Mouse (Mus musculus) heart, embryonic 13.5 days (tissue): ENCODE data around the gene Homer2. TPM values are rescaled to one million over a fixed set of nuclear protein-coding genes. Genes with fewer than 3 reads are reported as not detected.

Experiments used
- ATAC-seq: fragments of 200-750 bp; cut with Nextera tagmentation; 2 replicates; pipeline ENCODE4 v1.8.0; 2017; ENCODE audit warnings: moderate TSS enrichment; ENCODE audit not compliant: insufficient number of reproducible peaks, low FRiP score, low TSS enrichment; ENCODE audit errors: extremely low read depth
- H3K27ac ChIP-seq: fragments of 300-500 bp; sonication (generic); replicated peaks from 2 replicates; pipeline ENCODE4 v1.5.1; 2015; ENCODE audit warnings: moderate library complexity, mild to moderate bottlenecking, inconsistent platforms
- H3K27me3 ChIP-seq: fragments of 300-500 bp; sonication (generic); replicated peaks from 2 replicates; pipeline ENCODE4 v1.6.1; 2015; ENCODE audit warnings: mild to moderate bottlenecking, inconsistent platforms
- H3K36me3 ChIP-seq: fragments of 300-500 bp; sonication (generic); 2 replicates; pipeline ENCODE4 v1.6.1; 2015; ENCODE audit warnings: mild to moderate bottlenecking, inconsistent platforms
- H3K4me1 ChIP-seq: fragments of 300-500 bp; sonication (generic); 2 replicates; pipeline ENCODE4 v1.6.1; 2015; ENCODE audit warnings: inconsistent platforms
- H3K4me2 ChIP-seq: fragments of 300-500 bp; sonication (generic); 2 replicates; pipeline ENCODE4 v1.6.1; 2015; ENCODE audit warnings: inconsistent platforms, mild to moderate bottlenecking, moderate library complexity
- H3K4me3 ChIP-seq: fragments of 300-500 bp; sonication (generic); 2 replicates; pipeline ENCODE4 v1.5.1; 2015; ENCODE audit warnings: moderate library complexity, mild to moderate bottlenecking, inconsistent platforms
- H3K9ac ChIP-seq: fragments of 300-500 bp; sonication (generic); 2 replicates; pipeline ENCODE4 v1.6.1; 2015; ENCODE audit warnings: inconsistent platforms, mild to moderate bottlenecking, moderate library complexity
- H3K9me3 ChIP-seq: fragments of 300-500 bp; sonication (generic); 2 replicates; pipeline ENCODE4 v1.6.1; 2016; ENCODE audit warnings: inconsistent platforms
- WGBS: fragments of 180-500 bp; shearing (Covaris S2); methylation state at CpG from one replicate; pipeline ENCODE4 v1.1.7; 2015; ENCODE audit warnings: mixed read lengths; 5-methylcytosine and 5-hydroxymethylcytosine counted together
- polyA plus RNA-seq: library from polyadenylated mRNA; unstranded; fragments of >200 nt; fragmentation: Nextera tagmentation; extraction: Ambion mirVana; gene quantifications from 2 replicates; pipeline ENCODE4 v1.2.1, GENCODE M21; 2015

The Homer2 gene
- polyA plus RNA-seq, 1 experiment from 2014 or later, result 73.4 TPM

DNA sequence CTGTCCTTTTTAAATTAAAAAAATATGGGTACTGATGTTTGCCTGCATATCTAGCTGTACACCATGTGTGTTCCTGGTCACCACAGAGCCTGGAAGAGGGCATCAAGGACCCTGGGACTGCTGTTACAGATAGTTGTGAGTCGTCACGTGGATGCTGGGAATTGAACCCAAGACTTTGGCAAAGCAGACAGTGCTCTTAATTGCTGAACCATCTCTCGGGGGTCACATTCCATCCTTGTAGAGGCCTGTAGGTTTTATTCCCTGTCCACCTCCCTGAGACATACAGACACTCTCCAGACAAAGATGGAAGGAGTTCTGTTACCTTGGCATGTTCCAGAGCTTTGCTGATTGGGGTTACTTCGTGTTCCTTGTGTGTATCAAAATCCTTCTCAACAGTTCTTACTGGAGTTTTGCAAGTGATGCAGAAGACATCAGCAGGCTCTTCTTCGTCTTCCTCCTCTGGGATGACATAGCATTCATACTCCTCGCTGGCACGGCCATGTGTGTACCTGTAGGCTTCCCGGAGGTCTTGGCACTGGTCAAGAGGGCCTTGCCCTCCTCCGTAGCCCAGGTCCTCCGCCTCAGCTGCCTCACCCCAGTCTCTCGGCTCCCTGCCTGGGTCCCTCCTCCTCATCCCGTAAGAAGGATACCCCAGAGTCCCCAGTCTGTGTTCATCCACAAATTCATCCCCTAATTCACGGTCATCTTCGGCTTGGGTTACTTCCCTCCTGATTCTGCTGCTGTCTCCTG is 147.9 kb downstream of the Homer2 start:
- H3K9ac ChIP-seq, result no peak overlapping the region
- H3K4me2 ChIP-seq, result no peak overlapping the region
- H3K4me1 ChIP-seq, result peaks cover 48% of the 10 kb centered on the region
- no peak overlapping the region for H3K27ac ChIP-seq
- H3K9me3 ChIP-seq, result no peaks in the 10 kb centered on the region
- ATAC-seq, result no peak
- peaks cover 27% of the 10 kb centered on the region for H3K36me3 ChIP-seq
- H3K27me3 ChIP-seq, result no peaks in the 10 kb centered on the region
- no peak overlapping the region for H3K4me3 ChIP-seq
- 75% methylated on average over 14 of the region's 14 CpGs for WGBS

DNA sequence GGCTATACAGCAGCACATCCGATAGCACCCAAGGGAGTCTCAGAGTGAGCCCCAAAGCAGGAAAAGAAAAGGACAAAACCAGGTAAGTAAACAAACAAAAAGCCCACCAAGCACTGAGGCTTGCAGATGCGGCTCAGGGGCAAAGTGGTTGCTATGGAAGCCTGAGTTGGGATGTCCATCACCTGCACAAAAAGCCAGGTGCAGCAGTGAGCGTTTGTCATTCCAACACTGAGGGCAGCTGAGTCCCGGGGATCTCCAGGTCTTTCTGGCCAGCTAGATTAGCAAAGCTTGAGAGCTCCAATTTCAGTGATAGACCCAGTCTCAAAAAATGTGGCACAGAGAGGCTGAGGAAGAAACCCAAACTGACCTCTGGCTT is 149.4 kb downstream of the Homer2 start:
- ATAC-seq, result no peak
- Histone ChIP-seq H3K9me3 (no peaks in the 10 kb centered on the region), H3K27me3 (no peaks in the 10 kb centered on the region), H3K27ac (no peak overlapping the region), H3K4me3 (no peak overlapping the region), H3K9ac (no peak overlapping the region), H3K36me3 (peaks cover 38% of the 10 kb centered on the region), H3K4me2 (no peak overlapping the region), H3K4me1 (peaks cover 41% of the 10 kb centered on the region)
- WGBS, result 62% methylated on average over 4 of the region's 4 CpGs

DNA sequence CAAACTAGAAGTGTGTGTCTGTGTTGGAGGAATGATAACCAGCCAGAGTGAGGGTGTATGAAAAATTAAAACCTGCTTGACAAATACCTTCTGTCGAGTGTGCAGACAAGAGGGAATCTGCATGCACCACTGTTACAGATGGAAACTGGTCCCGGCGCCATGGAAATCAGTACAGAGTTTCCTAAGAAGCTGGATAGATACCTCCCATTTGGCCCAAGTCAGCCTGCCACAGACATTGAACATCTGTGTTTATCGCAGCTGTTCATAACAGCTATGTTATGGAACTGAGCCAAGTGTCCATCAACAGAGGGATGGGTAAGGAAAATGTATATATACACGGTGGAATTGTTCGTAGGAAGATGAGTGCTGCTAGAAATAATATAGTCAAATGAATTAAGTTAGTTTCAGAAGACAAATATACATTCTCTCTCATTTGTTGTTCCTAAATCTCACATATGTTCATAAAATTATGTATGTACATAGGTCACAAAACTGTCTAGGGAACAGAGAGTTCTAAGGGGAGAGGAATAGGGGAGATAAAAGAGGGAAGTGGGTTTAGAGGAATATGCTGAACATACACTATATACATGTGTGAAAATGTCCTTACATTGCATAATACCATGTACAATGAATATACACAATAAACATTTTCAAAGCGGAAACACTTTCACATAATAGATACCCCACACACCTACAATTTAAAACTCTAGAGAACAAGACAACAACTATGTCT is 149.9 kb downstream of the Homer2 start:
- no peak for ATAC-seq
- Histone ChIP-seq H3K9ac (no peak overlapping the region), H3K36me3 (peaks cover 44% of the 10 kb centered on the region), H3K4me2 (no peak overlapping the region), H3K4me1 (peaks cover 35% of the 10 kb centered on the region), H3K27me3 (no peaks in the 10 kb centered on the region), H3K27ac (peak overlapping the region; percentile 62; the same call in 1 of the 2 replicates), H3K4me3 (no peak overlapping the region), H3K9me3 (no peaks in the 10 kb centered on the region)
- WGBS, result 57% methylated on average over 7 of the region's 7 CpGs

DNA sequence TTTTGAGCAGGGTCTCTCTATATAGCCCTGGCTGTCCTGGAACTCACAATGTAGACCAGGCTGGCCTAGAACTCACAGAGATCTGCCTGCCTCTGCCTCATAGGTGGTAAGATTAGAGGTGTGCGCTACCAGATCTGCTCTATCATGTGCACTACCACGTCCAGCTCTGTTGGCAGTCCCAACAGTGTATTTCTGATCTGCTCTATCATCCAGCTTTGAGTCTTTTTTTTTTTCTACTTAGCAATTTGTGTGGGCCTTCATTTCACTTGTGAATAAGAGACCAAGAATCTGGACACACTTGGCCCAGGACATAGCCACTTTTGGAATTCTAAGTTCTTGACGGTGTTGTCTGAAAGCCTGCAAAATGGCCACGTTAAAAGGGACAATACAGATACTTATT is 150.5 kb downstream of the Homer2 start:
- no peak for ATAC-seq
- Histone ChIP-seq H3K27ac (peak overlapping the region; percentile 62), H3K4me3 (no peak overlapping the region), H3K9ac (no peak overlapping the region), H3K4me1 (peaks cover 35% of the 10 kb centered on the region), H3K36me3 (peaks cover 50% of the 10 kb centered on the region), H3K4me2 (no peak overlapping the region), H3K9me3 (no peaks in the 10 kb centered on the region), H3K27me3 (no peaks in the 10 kb centered on the region)
- WGBS, result 70% methylated on average over 4 of the region's 4 CpGs

DNA sequence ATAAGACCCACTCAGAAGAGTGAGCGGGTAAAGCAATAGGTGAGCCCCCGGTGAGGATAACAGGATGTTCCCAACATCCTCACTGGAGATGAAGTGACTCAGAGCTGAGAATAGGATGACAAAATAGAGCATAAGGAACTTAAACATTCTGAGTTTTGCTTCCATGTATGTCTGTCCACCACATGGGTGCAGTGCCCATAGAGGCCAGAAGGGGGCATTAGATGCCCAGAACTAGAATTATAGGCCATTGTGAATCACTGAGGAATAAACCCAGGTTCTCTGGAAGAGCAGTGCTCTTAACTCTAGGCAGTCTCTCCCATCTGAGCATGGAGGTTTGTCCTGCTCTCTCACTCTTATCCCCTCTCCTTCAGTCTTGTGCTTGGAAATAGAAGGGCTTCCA is 153.0 kb downstream of the Homer2 start:
- Histone ChIP-seq H3K27me3 (no peaks in the 10 kb centered on the region), H3K4me1 (peaks cover 15% of the 10 kb centered on the region; the same call in 1 of the 2 replicates), H3K36me3 (peaks cover 62% of the 10 kb centered on the region), H3K27ac (no peak overlapping the region), H3K9me3 (no peaks in the 10 kb centered on the region), H3K4me2 (no peak overlapping the region), H3K9ac (no peak overlapping the region), H3K4me3 (no peak overlapping the region)
- ATAC-seq, result no peak
- 68% methylated on average over 2 of the region's 2 CpGs for WGBS

DNA sequence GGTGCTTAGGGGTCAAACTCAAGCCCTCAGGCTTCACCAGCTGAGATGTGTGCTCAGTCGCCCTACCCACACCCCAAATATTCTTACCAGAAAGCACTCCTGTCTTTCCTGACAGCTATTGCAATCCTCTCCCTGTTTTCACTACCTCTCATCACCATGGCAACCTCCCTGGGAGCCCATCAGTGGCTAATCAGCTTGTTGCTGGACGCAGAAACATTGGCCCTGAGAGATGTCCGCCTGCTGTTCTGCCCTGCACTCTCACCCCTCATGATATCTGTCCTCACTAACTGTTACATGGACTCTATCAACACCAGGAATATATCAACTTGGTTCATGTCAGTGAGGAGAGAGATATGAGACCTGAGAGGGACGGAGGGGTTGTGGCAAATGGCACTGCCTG is 153.7 kb downstream of the Homer2 start:
- H3K4me1 ChIP-seq, result peaks cover 15% of the 10 kb centered on the region; the same call in 1 of the 2 replicates
- no peak overlapping the region for H3K27ac ChIP-seq
- no peak overlapping the region for H3K4me2 ChIP-seq
- H3K36me3 ChIP-seq, result peaks cover 63% of the 10 kb centered on the region
- 34% methylated on average over 4 of the region's 4 CpGs for WGBS
- no peak for ATAC-seq
- H3K27me3 ChIP-seq, result no peaks in the 10 kb centered on the region
- H3K4me3 ChIP-seq, result no peak overlapping the region
- no peak overlapping the region for H3K9ac ChIP-seq
- no peaks in the 10 kb centered on the region for H3K9me3 ChIP-seq

Other genes starting within 250 kb of the Homer2 start
- gene Ap3b2, start 213.6 kb downstream of the Homer2 start, polyA plus RNA-seq, result 3.7 and 4.1 TPM in 2 replicates
- gene BC048679, start 209.2 kb downstream of the Homer2 start, polyA plus RNA-seq, result not detected in 2 replicates
- 52.6 and 58.0 TPM in 2 replicates for gene Fsd2, start 140.6 kb downstream of the Homer2 start, polyA plus RNA-seq
- gene Whamm, start 136.3 kb downstream of the Homer2 start, polyA plus RNA-seq, result 4.3 and 4.5 TPM in 2 replicates
- 75.0 and 80.7 TPM in 2 replicates for gene Ramac, start 55.4 kb upstream of the Homer2 start, polyA plus RNA-seq
- gene 3110040N11Rik, start 82.0 kb upstream of the Homer2 start, polyA plus RNA-seq, result 36.4 and 43.7 TPM in 2 replicates
- 74.6 and 83.1 TPM in 2 replicates for gene Btbd1, start 121.9 kb upstream of the Homer2 start, polyA plus RNA-seq
- gene Gm10160, start 148.3 kb upstream of the Homer2 start, polyA plus RNA-seq, result not detected in 2 replicates
- 20.0 and 22.8 TPM in 2 replicates for gene Tm6sf1, start 151.5 kb upstream of the Homer2 start, polyA plus RNA-seq
- 10.0 TPM in 2 replicates for gene Hdgfl3, start 226.9 kb upstream of the Homer2 start, polyA plus RNA-seq